Mouse (Mus musculus) liver (tissue): ENCODE measurements around the gene Cep78.
A peak's percentile ranks its signal among the peaks of the same experiment; 100 is the strongest.
"Not testable (repeated sequence)": the region's sequence is repeated elsewhere in the genome, so short reads cannot be mapped to it uniquely, and the experiment has no call there.

ENCODE experiments used
- DNase-seq: peaks from one replicate; pipeline ENCODE4 v3.0.0-alpha.2; 2020; ENCODE audit warnings: mixed read lengths

Gene Cep78

GRCm38 (mm10) chr19:15984449-15985171, at the start of gene Cep78:
Cep78 (minus strand) TSS chr19:15984989.
- peak; percentile 93 for DNase-seq

- no peak for DNase-seq
Observed at GRCm38 (mm10) chr19:16031276-16031675, 46.5 kb upstream of the Cep78 start.

- DNase-seq: not testable (repeated sequence)
Observed at GRCm38 (mm10) chr19:16029253-16029771, 44.5 kb upstream of the Cep78 start.

- DNase-seq: no peak
Observed at GRCm38 (mm10) chr19:16028746-16029252, 44.0 kb upstream of the Cep78 start.

GRCm38 (mm10) chr19:16027876-16028670, 43.3 kb upstream of the Cep78 start:
- no peak for DNase-seq

- no peak for DNase-seq
Observed at GRCm38 (mm10) chr19:16026276-16026675, 41.5 kb upstream of the Cep78 start.

- DNase-seq: no peak
Observed at GRCm38 (mm10) chr19:16022178-16022577, 37.4 kb upstream of the Cep78 start.

- DNase-seq: no peak
Observed at GRCm38 (mm10) chr19:16016171-16016570, 31.4 kb upstream of the Cep78 start.

GRCm38 (mm10) chr19:16015191-16015968, 30.6 kb upstream of the Cep78 start:
- DNase-seq: no peak

- DNase-seq: no peak
Observed at GRCm38 (mm10) chr19:16009746-16010337, 25.1 kb upstream of the Cep78 start.

- DNase-seq: no peak
Observed at GRCm38 (mm10) chr19:16009111-16009510, 24.3 kb upstream of the Cep78 start.

- no peak for DNase-seq
Observed at GRCm38 (mm10) chr19:16007131-16007530, 22.3 kb upstream of the Cep78 start.

GRCm38 (mm10) chr19:15998157-15998556, 13.4 kb upstream of the Cep78 start:
- DNase-seq: peak; percentile 50

GRCm38 (mm10) chr19:15996901-15997564, 12.2 kb upstream of the Cep78 start:
- no peak for DNase-seq

- DNase-seq: no peak
Observed at GRCm38 (mm10) chr19:15990102-15990501, 5.3 kb upstream of the Cep78 start.

- DNase-seq: no peak
Observed at GRCm38 (mm10) chr19:15985172-15985713, 454 bp upstream of the Cep78 start.

GRCm38 (mm10) chr19:15983739-15984344, 947 bp downstream of the Cep78 start:
- DNase-seq: no peak

- no peak for DNase-seq
Observed at GRCm38 (mm10) chr19:15982926-15983738, 1.7 kb downstream of the Cep78 start.

- DNase-seq: peak; percentile 62
Observed at GRCm38 (mm10) chr19:15981861-15982260, 2.9 kb downstream of the Cep78 start.

GRCm38 (mm10) chr19:15973365-15973764, 11.4 kb downstream of the Cep78 start:
- no peak for DNase-seq
